Mouse (Mus musculus) bone marrow macrophage, adult 2 months (primary cell): ENCODE results near the gene Siah3.

ENCODE experiments used
- CTCF ChIP-seq: IDR thresholded peaks from 2 replicates; pipeline ENCODE4 v1.5.1; 2012; ENCODE audit warnings: low read depth, mild to moderate bottlenecking, low read length, moderate library complexity
- POLR2A ChIP-seq: IDR thresholded peaks from 2 replicates; pipeline ENCODE4 v1.6.1; 2012; ENCODE audit warnings: mild to moderate bottlenecking, low read depth, low read length, borderline replicate concordance

DNA sequence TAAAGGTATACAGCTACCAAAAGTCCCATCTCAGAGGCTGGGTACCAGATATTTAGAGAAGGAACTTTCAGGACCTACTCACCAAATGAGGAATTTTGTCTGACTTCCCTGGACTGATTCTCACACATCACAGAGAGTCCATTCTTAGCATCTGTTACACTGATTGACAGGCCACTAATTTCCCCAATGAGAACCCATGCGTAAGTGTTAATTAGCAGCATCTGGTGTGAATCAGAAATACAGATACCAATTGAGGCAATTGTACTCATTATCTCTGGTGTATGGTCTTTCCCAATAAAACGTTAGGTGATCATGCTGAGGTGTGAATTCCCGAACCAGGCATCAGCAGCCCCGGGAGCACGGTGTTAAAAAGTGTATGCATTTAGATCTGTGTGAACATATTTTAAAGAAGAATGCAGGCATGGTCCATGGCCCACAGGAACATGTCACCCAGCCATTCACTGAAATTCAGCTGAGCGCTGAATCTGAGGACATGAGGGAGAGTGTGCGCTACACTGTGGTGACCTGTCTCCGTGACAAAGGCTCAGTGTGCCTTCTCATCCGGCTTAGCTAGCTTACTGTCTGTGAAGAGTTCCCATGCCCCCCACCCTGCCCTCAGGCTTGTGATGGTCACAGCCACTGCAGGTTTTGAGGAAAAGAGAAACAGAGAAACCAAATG, 61.3 kb downstream of the Siah3 start:
- TF ChIP-seq POLR2A, result no peak
- no peak for TF ChIP-seq CTCF
